Mouse (Mus musculus) MEL (cell line): ENCODE data around the gene Rock2. TPM values are rescaled to one million over a fixed set of nuclear protein-coding genes. Genes with fewer than 3 reads are reported as not detected.

Experiments used
- DNase-seq: peaks from one replicate; pipeline ENCODE4 v3.0.0; 2011; ENCODE audit warnings: low read depth, low spot score
- H3K27ac ChIP-seq: 2 replicates; pipeline ENCODE4 v1.5.1; 2012; ENCODE audit warnings: low read depth, mild to moderate bottlenecking, control low read depth, low read length, moderate library complexity; ENCODE audit not compliant: control insufficient read depth
- H3K27me3 ChIP-seq, 2 experiments: fragments of 150-350 bp in 1 of 2; sonication (generic) in 1 of 2; 2 replicates each; pipeline ENCODE4 v1.6.1; 2012; ENCODE audit warnings: low read length in 2 of 2, mild to moderate bottlenecking in 2 of 2, improper control_type of control experiment in 1 of 2, moderate library complexity in 1 of 2; ENCODE audit not compliant: insufficient read depth in 2 of 2, control insufficient read depth in 1 of 2
- H3K36me3 ChIP-seq, 2 experiments: 2 replicates each; pipeline ENCODE4 v1.6.1; 2012 to 2014; ENCODE audit warnings: low read length in 2 of 2, improper control_type of control experiment in 1 of 2, inconsistent platforms in 1 of 2, mild to moderate bottlenecking in 1 of 2; ENCODE audit not compliant: insufficient read depth in 2 of 2, control insufficient read depth in 1 of 2
- H3K4me1 ChIP-seq, 2 experiments: fragments of 150-350 bp in 1 of 2; sonication (generic) in 1 of 2; 2 replicates each; pipeline ENCODE4 v1.6.1; 2012; ENCODE audit warnings: low read length in 2 of 2, improper control_type of control experiment in 1 of 2, mild to moderate bottlenecking in 1 of 2; ENCODE audit not compliant: insufficient read depth in 2 of 2, control insufficient read depth in 1 of 2
- H3K4me3 ChIP-seq, 2 experiments: fragments of 150-350 bp in 1 of 2; sonication (generic) in 1 of 2; 2 replicates each; pipeline ENCODE4 v1.5.1; 2012; ENCODE audit warnings: low read depth in 2 of 2, low read length in 2 of 2, mild to moderate bottlenecking in 2 of 2, moderate library complexity in 2 of 2, control low read depth in 1 of 2, improper control_type of control experiment in 1 of 2; ENCODE audit not compliant: control insufficient read depth in 1 of 2, insufficient read depth in 1 of 2
- H3K79me2 ChIP-seq: 2 replicates; pipeline ENCODE4 v1.6.1; 2012; ENCODE audit warnings: mild to moderate bottlenecking, low read length, moderate library complexity; ENCODE audit not compliant: control insufficient read depth, poor library complexity, insufficient read depth
- H3K9ac ChIP-seq: 2 replicates; pipeline ENCODE4 v1.6.1; 2012; ENCODE audit warnings: low read depth, mild to moderate bottlenecking, control low read depth, low read length, moderate library complexity; ENCODE audit not compliant: control insufficient read depth, poor library complexity, severe bottlenecking
- H3K9me3 ChIP-seq: fragments of 150-350 bp; sonication (generic); replicated peaks from 2 replicates; pipeline ENCODE4 v1.6.1; 2012; ENCODE audit warnings: mild to moderate bottlenecking, low read length, improper control_type of control experiment, moderate library complexity; ENCODE audit not compliant: insufficient read depth
- BHLHE40 ChIP-seq: IDR thresholded peaks from 2 replicates; pipeline ENCODE4 v1.6.1; 2012; ENCODE audit warnings: low read depth, mild to moderate bottlenecking, inconsistent platforms, low read length, improper control_type of control experiment, borderline replicate concordance
- CHD2 ChIP-seq: IDR thresholded peaks from 2 replicates; pipeline ENCODE4 v1.6.1; 2011; ENCODE audit warnings: low read length, improper control_type of control experiment
- EP300 ChIP-seq, 2 experiments: IDR thresholded peaks; 2 replicates each; pipeline ENCODE4 v1.6.1; 2011; ENCODE audit warnings: improper control_type of control experiment in 2 of 2, low read length in 2 of 2, low read depth in 1 of 2, mild to moderate bottlenecking in 1 of 2
- ETS1 ChIP-seq: IDR thresholded peaks from 2 replicates; pipeline ENCODE4 v1.6.1; 2012; ENCODE audit warnings: low read depth, mild to moderate bottlenecking, inconsistent platforms, low read length, improper control_type of control experiment, moderate library complexity
- GABPA ChIP-seq: IDR thresholded peaks from 2 replicates; pipeline ENCODE4 v1.6.1; 2012; ENCODE audit warnings: low read depth, mild to moderate bottlenecking, inconsistent platforms, low read length, improper control_type of control experiment, moderate library complexity
- HCFC1 ChIP-seq: IDR thresholded peaks from 2 replicates; pipeline ENCODE4 v1.6.1; 2012; ENCODE audit warnings: low read depth, mild to moderate bottlenecking, inconsistent platforms, low read length, improper control_type of control experiment, moderate library complexity
- JUND ChIP-seq: IDR thresholded peaks from 2 replicates; pipeline ENCODE4 v1.6.1; 2011; ENCODE audit warnings: low read depth, mild to moderate bottlenecking, improper control_type of control experiment, low read length
- KAT2A ChIP-seq: conservative IDR thresholded peaks from 2 replicates; pipeline ENCODE4 v1.6.1; 2012; ENCODE audit warnings: low read depth, low read length, improper control_type of control experiment, inconsistent platforms
- MAFK ChIP-seq: IDR thresholded peaks from 2 replicates; pipeline ENCODE4 v1.6.1; 2011; ENCODE audit warnings: low read depth, mild to moderate bottlenecking, low read length, improper control_type of control experiment, borderline replicate concordance
- MAX ChIP-seq: IDR thresholded peaks from 2 replicates; pipeline ENCODE4 v1.6.1; 2011; ENCODE audit warnings: low read length, improper control_type of control experiment
- MAZ ChIP-seq: IDR thresholded peaks from 2 replicates; pipeline ENCODE4 v1.6.1; 2012; ENCODE audit warnings: low read depth, mild to moderate bottlenecking, inconsistent platforms, low read length, improper control_type of control experiment
- MYB ChIP-seq: IDR thresholded peaks from 2 replicates; pipeline ENCODE4 v1.6.1; 2011; ENCODE audit warnings: mild to moderate bottlenecking, low read depth, low read length, improper control_type of control experiment
- NRF1 ChIP-seq: IDR thresholded peaks from 2 replicates; pipeline ENCODE4 v1.6.1; 2014; ENCODE audit warnings: low read depth, mild to moderate bottlenecking, inconsistent platforms, low read length, improper control_type of control experiment, moderate library complexity; ENCODE audit not compliant: poor library complexity, insufficient read depth, severe bottlenecking
- POLR2A ChIP-seq, 2 experiments: IDR thresholded peaks; 2 replicates each; pipeline ENCODE4 v1.6.1; 2011 to 2012; ENCODE audit warnings: low read length in 2 of 2, mild to moderate bottlenecking in 2 of 2, control low read depth in 1 of 2, improper control_type of control experiment in 1 of 2, low read depth in 1 of 2, moderate library complexity in 1 of 2; ENCODE audit not compliant: control insufficient read depth in 1 of 2, insufficient read depth in 1 of 2, poor library complexity in 1 of 2
- POLR2AphosphoS2 ChIP-seq: IDR thresholded peaks from 2 replicates; pipeline ENCODE4 v1.6.1; 2011; ENCODE audit warnings: low read length, improper control_type of control experiment
- RAD21 ChIP-seq: IDR thresholded peaks from 2 replicates; pipeline ENCODE4 v1.6.1; 2011; ENCODE audit warnings: mild to moderate bottlenecking, low read depth, low read length, improper control_type of control experiment
- RCOR1 ChIP-seq: IDR thresholded peaks from 2 replicates; pipeline ENCODE4 v1.6.1; 2012; ENCODE audit warnings: low read depth, mild to moderate bottlenecking, inconsistent platforms, low read length, improper control_type of control experiment
- SMC3 ChIP-seq: IDR thresholded peaks from 2 replicates; pipeline ENCODE4 v1.6.1; 2011; ENCODE audit warnings: low read depth, low read length, improper control_type of control experiment
- TAL1 ChIP-seq: IDR thresholded peaks from 2 replicates; pipeline ENCODE4 v1.6.1; 2012; ENCODE audit warnings: mild to moderate bottlenecking, inconsistent platforms, low read length, moderate library complexity, mixed read lengths
- TBP ChIP-seq: IDR thresholded peaks from 2 replicates; pipeline ENCODE4 v1.8.0; 2011; ENCODE audit warnings: low read depth, low read length, improper control_type of control experiment
- TCF12 ChIP-seq: IDR thresholded peaks from 2 replicates; pipeline ENCODE4 v1.6.1; 2014; ENCODE audit warnings: low read depth, mild to moderate bottlenecking, inconsistent platforms, low read length, improper control_type of control experiment, moderate library complexity
- UBTF ChIP-seq: IDR thresholded peaks from 2 replicates; pipeline ENCODE4 v1.6.1; 2012; ENCODE audit warnings: low read depth, mild to moderate bottlenecking, inconsistent platforms, low read length, improper control_type of control experiment, moderate library complexity, borderline replicate concordance; ENCODE audit not compliant: insufficient read depth
- USF2 ChIP-seq, 2 experiments: IDR thresholded peaks; 2 replicates each; pipeline ENCODE4 v1.6.1; 2011 to 2012; ENCODE audit warnings: improper control_type of control experiment in 2 of 2, low read length in 2 of 2, borderline replicate concordance in 1 of 2, inconsistent platforms in 1 of 2, low read depth in 1 of 2, mild to moderate bottlenecking in 1 of 2; ENCODE audit not compliant: insufficient read depth in 1 of 2
- ZKSCAN1 ChIP-seq: IDR thresholded peaks from 2 replicates; pipeline ENCODE4 v1.6.1; 2012; ENCODE audit warnings: low read depth, mild to moderate bottlenecking, inconsistent platforms, low read length, improper control_type of control experiment, moderate library complexity
- ZNF384 ChIP-seq: IDR thresholded peaks from 2 replicates; pipeline ENCODE4 v1.6.1; 2012; ENCODE audit warnings: low read depth, mild to moderate bottlenecking, inconsistent platforms, low read length, improper control_type of control experiment
- polyA plus RNA-seq, 2 experiments: library from polyadenylated mRNA; stranded (reverse) in 1 of 2; unstranded in 1 of 2; fragments of >175 nt in 1 of 2; fragments of >200 nt in 1 of 2; gene quantifications; 2 replicates each; pipeline versions ENCODE4 v1.2.1 to v1.2.4; 2012; ENCODE audit warnings: low replicate concordance in 2 of 2, low read depth in 1 of 2; ENCODE audit not compliant: insufficient read length in 2 of 2, insufficient read depth in 1 of 2, missing spikeins in 1 of 2
- total RNA-seq: library from RNA; depleted of rRNA; stranded (reverse); fragments of 300-350 nt; gene quantifications from 2 replicates; pipeline ENCODE4 v1.2.3, GENCODE M21; 2012

Gene Rock2
- total and polyA plus RNA-seq, 3 experiments, result 10.9 to 46.4 (median 14.4) TPM

DNA sequence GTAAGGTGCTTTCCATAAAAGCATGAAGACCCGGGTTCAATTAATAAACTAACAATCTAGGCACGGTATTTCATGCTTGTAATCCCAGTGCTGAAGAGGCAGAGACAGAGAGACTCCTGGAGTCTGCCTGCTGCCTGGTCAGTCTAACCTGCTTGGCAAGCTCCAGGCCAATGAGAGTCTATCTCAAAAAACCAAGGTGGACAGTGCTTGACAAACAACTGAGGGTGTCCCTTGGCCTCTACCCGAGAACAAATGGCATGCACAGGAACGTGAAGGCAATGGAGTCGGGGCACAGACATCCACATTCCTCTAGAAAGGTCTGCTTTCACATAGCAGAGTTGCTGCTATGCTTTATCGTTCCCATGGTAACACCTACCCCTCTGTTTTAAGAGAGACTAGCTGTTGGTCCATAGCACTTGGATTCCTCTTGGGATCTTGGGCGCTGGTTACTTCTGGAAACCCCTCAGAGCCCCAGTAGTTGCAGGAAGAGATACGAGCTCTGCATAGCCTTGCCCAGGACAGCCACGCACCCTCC, 24.8 kb upstream of the Rock2 start:
- no peaks in the 10 kb centered on the region for H3K79me2 ChIP-seq
- H3K27ac ChIP-seq, result no peak overlapping the region
- TF ChIP-seq CHD2 (no peak), BHLHE40 (no peak)
- no peak overlapping the region for H3K4me3 ChIP-seq
- H3K9me3 ChIP-seq, result no peaks in the 10 kb centered on the region
- no peak for DNase-seq
- no peak overlapping the region for H3K9ac ChIP-seq
- no peaks in the 10 kb centered on the region for H3K27me3 ChIP-seq
- H3K36me3 ChIP-seq, result peaks cover 0 to 10% of the 10 kb centered on the region in 2 experiments; a peak in 2 of 4 replicates
- peaks cover 4 to 10% of the 10 kb centered on the region in 2 experiments for H3K4me1 ChIP-seq

DNA sequence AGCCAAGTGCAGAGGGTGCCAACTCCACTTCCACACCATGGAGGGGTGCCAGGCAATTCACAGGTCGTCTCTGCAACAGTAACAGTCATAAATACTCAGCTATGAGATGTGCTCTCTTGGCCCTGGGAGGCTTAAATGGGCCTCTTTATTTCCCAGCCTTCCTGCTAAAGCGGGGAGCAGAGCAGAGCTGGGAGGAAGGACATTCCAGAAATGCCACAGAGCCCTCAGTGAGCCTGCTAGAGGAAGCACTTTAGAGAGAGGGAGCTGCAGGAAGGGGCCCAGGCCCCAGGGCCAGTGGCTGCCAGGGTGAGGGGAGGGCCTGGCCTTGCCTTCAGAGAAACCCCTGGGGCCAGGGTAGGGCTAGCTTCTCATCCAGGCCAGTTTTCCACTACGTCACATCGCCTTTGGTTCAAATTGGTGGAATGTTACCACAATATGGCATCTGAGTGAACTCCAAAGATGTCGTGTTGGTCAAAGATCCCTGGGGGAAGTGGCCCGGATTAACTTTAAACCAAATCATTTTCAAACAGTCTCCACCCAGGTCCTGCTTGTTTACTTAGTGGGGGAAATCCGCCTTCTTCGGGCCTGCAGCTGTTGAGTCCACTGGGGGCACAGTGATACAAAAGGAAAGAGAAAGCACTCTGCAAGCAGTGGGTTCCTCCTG, 24.2 kb upstream of the Rock2 start:
- no peak overlapping the region for H3K27ac ChIP-seq
- H3K27me3 ChIP-seq, result no peaks in the 10 kb centered on the region
- no peak for DNase-seq
- no peaks in the 10 kb centered on the region for H3K9me3 ChIP-seq
- no peaks in the 10 kb centered on the region for H3K79me2 ChIP-seq
- H3K4me3 ChIP-seq, result no peak overlapping the region
- H3K36me3 ChIP-seq, result peaks cover 0 to 9% of the 10 kb centered on the region in 2 experiments; a peak in 2 of 4 replicates
- TF ChIP-seq USF2 (IDR thresholded peaks at IDR 0.05; ENCODE audit: borderline replicate concordance in 1 of 2, insufficient read depth in 1 of 2, low read depth in 1 of 2, low read length in 2 of 2) (no peak), HCFC1 (no peak), RAD21 (no peak), MAFK (no peak), ZNF384 (no peak), SMC3 (no peak), EP300 (IDR thresholded peaks at IDR 0.05; ENCODE audit: low read depth in 1 of 2, low read length in 2 of 2) (no peak), GABPA (no peak), MYB (no peak), MAZ (no peak), MAX (no peak)
- H3K4me1 ChIP-seq, result peaks cover 4 to 9% of the 10 kb centered on the region in 2 experiments
- no peak overlapping the region for H3K9ac ChIP-seq

DNA sequence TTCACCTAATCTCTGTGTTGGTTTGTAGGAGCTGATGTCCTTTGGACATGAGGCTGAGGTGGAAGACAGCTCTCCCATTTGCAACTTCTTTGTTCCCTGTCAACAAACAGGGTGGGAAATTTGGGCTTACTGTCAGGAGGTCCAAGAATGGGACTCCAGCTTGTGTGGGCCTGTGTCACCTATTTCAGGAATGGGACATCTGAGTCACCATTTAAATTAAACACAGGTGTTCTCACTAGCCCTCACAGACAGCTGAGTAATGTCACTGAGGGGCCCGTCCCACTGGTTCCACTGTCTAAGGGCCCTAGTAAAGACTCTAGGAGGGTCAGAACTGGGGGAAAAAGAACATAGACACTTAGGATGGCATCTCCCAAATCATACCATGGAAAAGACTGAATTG, 22.7 kb upstream of the Rock2 start:
- H3K9me3 ChIP-seq, result no peaks in the 10 kb centered on the region
- no peaks in the 10 kb centered on the region for H3K4me1 ChIP-seq
- H3K9ac ChIP-seq, result no peak overlapping the region
- H3K27ac ChIP-seq, result no peak overlapping the region
- H3K27me3 ChIP-seq, result no peaks in the 10 kb centered on the region
- no peak overlapping the region for H3K4me3 ChIP-seq
- no peaks in the 10 kb centered on the region for H3K36me3 ChIP-seq
- DNase-seq, result no peak
- H3K79me2 ChIP-seq, result no peaks in the 10 kb centered on the region
- no peak for TF ChIP-seq TBP
- no peak for TF ChIP-seq RAD21
- TF ChIP-seq SMC3, result no peak
- TF ChIP-seq TCF12, result no peak
- no peak for TF ChIP-seq POLR2A (IDR thresholded peaks at IDR 0.05; ENCODE audit: control insufficient read depth in 1 of 2, insufficient read depth in 1 of 2, low read depth in 1 of 2, low read length in 2 of 2, poor library complexity in 1 of 2)
- no peak for TF ChIP-seq JUND
- TF ChIP-seq ZKSCAN1, result no peak
- no peak for TF ChIP-seq POLR2AphosphoS2
- no peak for TF ChIP-seq TAL1
- no peak for TF ChIP-seq MYB
- TF ChIP-seq NRF1, result no peak
- TF ChIP-seq KAT2A, result no peak
- no peak for TF ChIP-seq ETS1
- TF ChIP-seq UBTF, result no peak
- TF ChIP-seq MAFK, result no peak
- no peak for TF ChIP-seq RCOR1
